Mouse (Mus musculus): ENCODE measurements at regions not wholly inside any gene's neighbourhood (a gene's known extent, or its start where the extent isn't known, plus 50 kb on each side); places are given as distances from the start of the nearest gene placed in this dataset.

GRCm38 (mm10) chr9:118387631-118388030 is 90.4 kb upstream of the Eomes start:
- ChIA-PET POLR2A (no interaction called here), CTCF (no interaction called here)
- in situ Hi-C loops (cut with MboI; ENCODE audit: low pct_unique_long_range_greater_than_20kb) = no loop called here
- DNase-seq (ENCODE audit: low read depth, low spot score) = no peak
- TF ChIP-seq CTCF (IDR thresholded peaks at IDR 0.05) = no peak
- no peak for ATAC-seq
- no peaks in the 10 kb centered on the region for H3K27me3 ChIP-seq

GRCm38 (mm10) chr9:118389481-118390334 is 88.3 kb upstream of the Eomes start:
- in situ Hi-C loops (cut with MboI; ENCODE audit: low pct_unique_long_range_greater_than_20kb) = no loop called here
- ATAC-seq (peak; percentile 40), DNase-seq (ENCODE audit: low read depth, low spot score) (no peak)
- ChIA-PET CTCF (no interaction called here), POLR2A (no interaction called here)
- no peak for TF ChIP-seq CTCF (IDR thresholded peaks at IDR 0.05)
- H3K27me3 ChIP-seq = no peaks in the 10 kb centered on the region

- CTCF ChIA-PET = no interaction called here
- TF ChIP-seq CTCF (IDR thresholded peaks at IDR 0.05) = no peak
- no peaks in the 10 kb centered on the region for H3K27me3 ChIP-seq
- POLR2A ChIA-PET = no interaction called here
- ATAC-seq = no peak
- DNase-seq (ENCODE audit: low read depth, low spot score) = no peak
- in situ Hi-C loops (cut with MboI; ENCODE audit: low pct_unique_long_range_greater_than_20kb) = no loop called here
These were observed 87.3 kb upstream of the Eomes start for GRCm38 (mm10) chr9:118390679-118391078.

- DNase-seq (ENCODE audit: low read depth, low spot score) (no peak), ATAC-seq (no peak)
- ChIA-PET CTCF (no interaction called here), POLR2A (no interaction called here)
- in situ Hi-C loops (cut with MboI; ENCODE audit: low pct_unique_long_range_greater_than_20kb) = no loop called here
- no peak for TF ChIP-seq CTCF (IDR thresholded peaks at IDR 0.05)
- no peaks in the 10 kb centered on the region for H3K27me3 ChIP-seq
These were observed 86.3 kb upstream of the Eomes start for GRCm38 (mm10) chr9:118391715-118392114.

- DNase-seq (ENCODE audit: low read depth, low spot score) (no peak), ATAC-seq (no peak)
- in situ Hi-C loops (cut with MboI; ENCODE audit: low pct_unique_long_range_greater_than_20kb) = no loop called here
- no peak for TF ChIP-seq CTCF (IDR thresholded peaks at IDR 0.05)
- ChIA-PET CTCF (no interaction called here), POLR2A (no interaction called here)
- H3K27me3 ChIP-seq = no peaks in the 10 kb centered on the region
These were observed 85.2 kb upstream of the Eomes start for GRCm38 (mm10) chr9:118392796-118393195.

- ATAC-seq (no peak), DNase-seq (ENCODE audit: low read depth, low spot score) (no peak)
- H3K27me3 ChIP-seq = no peaks in the 10 kb centered on the region
- no peak for TF ChIP-seq CTCF (IDR thresholded peaks at IDR 0.05)
- ChIA-PET POLR2A (no interaction called here), CTCF (no interaction called here)
- in situ Hi-C loops (cut with MboI; ENCODE audit: low pct_unique_long_range_greater_than_20kb) = no loop called here
These were observed 84.4 kb upstream of the Eomes start for GRCm38 (mm10) chr9:118393567-118393966.

- no peak for DNase-seq (ENCODE audit: low read depth, low spot score)
- ChIA-PET CTCF (no interaction called here), POLR2A (no interaction called here)
- no peak for ATAC-seq
- in situ Hi-C loops (cut with MboI; ENCODE audit: low pct_unique_long_range_greater_than_20kb) = no loop called here
- no peaks in the 10 kb centered on the region for H3K27me3 ChIP-seq
- TF ChIP-seq CTCF (IDR thresholded peaks at IDR 0.05) = no peak
These were observed 81.5 kb upstream of the Eomes start for GRCm38 (mm10) chr9:118396425-118397053.

GRCm38 (mm10) chr9:118400520-118400919 is 77.5 kb upstream of the Eomes start:
- TF ChIP-seq CTCF (IDR thresholded peaks at IDR 0.05) = no peak
- CTCF ChIA-PET = no interaction called here

GRCm38 (mm10) chr9:118401170-118401569 is 76.8 kb upstream of the Eomes start:
- no peak for DNase-seq (ENCODE audit: low read depth, low spot score)
- no peak for ATAC-seq
- H3K27me3 ChIP-seq = no peaks in the 10 kb centered on the region
- no peak for TF ChIP-seq CTCF (IDR thresholded peaks at IDR 0.05)
- ChIA-PET CTCF (no interaction called here), POLR2A (no interaction called here)
- in situ Hi-C loops (cut with MboI; ENCODE audit: low pct_unique_long_range_greater_than_20kb) = no loop called here

More at GRCm38 (mm10) chr9:118400520-118400919, 77.5 kb upstream of the Eomes start:
- DNase-seq (ENCODE audit: low read depth, low spot score) (no peak), ATAC-seq (no peak)
- POLR2A ChIA-PET = no interaction called here
- in situ Hi-C loops (cut with MboI; ENCODE audit: low pct_unique_long_range_greater_than_20kb) = no loop called here
- no peaks in the 10 kb centered on the region for H3K27me3 ChIP-seq

- CTCF ChIA-PET = interaction anchor here (1.5 kb wide), 1 partner anchor 22 kb away, joined by 4 read pairs; no protein-coding TSS in a partner anchor
- POLR2A ChIA-PET = no interaction called here
- TF ChIP-seq CTCF (IDR thresholded peaks at IDR 0.05) = no peak
- no peaks in the 10 kb centered on the region for H3K27me3 ChIP-seq
- DNase-seq (ENCODE audit: low read depth, low spot score) (no peak), ATAC-seq (no peak)
- in situ Hi-C loops (cut with MboI; ENCODE audit: low pct_unique_long_range_greater_than_20kb) = no loop called here
These were observed 73.1 kb upstream of the Eomes start for GRCm38 (mm10) chr9:118404867-118405266.

GRCm38 (mm10) chr9:118405926-118406518 is 72.0 kb upstream of the Eomes start:
- no peaks in the 10 kb centered on the region for H3K27me3 ChIP-seq
- in situ Hi-C loops (cut with MboI; ENCODE audit: low pct_unique_long_range_greater_than_20kb) = no loop called here
- DNase-seq (ENCODE audit: low read depth, low spot score) (no peak), ATAC-seq (no peak)
- TF ChIP-seq CTCF (IDR thresholded peaks at IDR 0.05) = no peak
- ChIA-PET CTCF (interaction anchor here (1.5 kb wide), 1 partner anchor 21 kb away, joined by 4 read pairs; no protein-coding TSS in a partner anchor), POLR2A (no interaction called here)

All from Patski (cell line).